Mouse (Mus musculus) embryonic facial prominence, embryonic 11.5 days (tissue): ENCODE data around the gene Slfn5. TPM values are rescaled to one million over a fixed set of nuclear protein-coding genes. Genes with fewer than 3 reads are reported as not detected.
"Not testable (repeated sequence)": the region's sequence is repeated elsewhere in the genome, so short reads cannot be mapped to it uniquely, and the experiment has no call there.

ENCODE experiments used
- ATAC-seq: fragments of 200-750 bp; cut with Nextera tagmentation; replicated peaks from 2 replicates; pipeline ENCODE4 v1.8.0; 2017; ENCODE audit warnings: low read depth; ENCODE audit not compliant: insufficient number of reproducible peaks, low FRiP score, low TSS enrichment
- DNase-seq: peaks from one replicate; pipeline ENCODE4 v3.0.0-alpha.2; 2015; ENCODE audit warnings: low spot score
- H3K27ac ChIP-seq: fragments of 300-500 bp; sonication (generic); replicated peaks from 2 replicates; pipeline ENCODE4 v1.5.1; 2014; ENCODE audit warnings: mild to moderate bottlenecking, low read depth, low read length, control low read depth
- H3K27me3 ChIP-seq: fragments of 300-500 bp; sonication (generic); 2 replicates; pipeline ENCODE4 v1.6.1; 2014; ENCODE audit warnings: mild to moderate bottlenecking, low read length, moderate library complexity, mixed read lengths; ENCODE audit not compliant: control insufficient read depth, insufficient read depth
- H3K36me3 ChIP-seq: fragments of 300-500 bp; sonication (generic); replicated peaks from 2 replicates; pipeline ENCODE4 v1.6.1; 2014; ENCODE audit warnings: low read depth, mild to moderate bottlenecking, low read length, moderate library complexity, mixed read lengths; ENCODE audit not compliant: control insufficient read depth, insufficient read depth
- H3K4me1 ChIP-seq: fragments of 300-500 bp; sonication (generic); 2 replicates; pipeline ENCODE4 v1.6.1; 2014; ENCODE audit warnings: low read length, mixed read lengths; ENCODE audit not compliant: control insufficient read depth, insufficient read depth
- H3K4me2 ChIP-seq: fragments of 300-500 bp; sonication (generic); 2 replicates; pipeline ENCODE4 v1.6.1; 2014; ENCODE audit warnings: low read depth, mild to moderate bottlenecking, control low read depth, low read length, moderate library complexity
- H3K4me3 ChIP-seq: fragments of 300-500 bp; sonication (generic); 2 replicates; pipeline ENCODE4 v1.5.1; 2014; ENCODE audit warnings: low read depth, low read length, control low read depth
- H3K9ac ChIP-seq: fragments of 300-500 bp; sonication (generic); replicated peaks from 2 replicates; pipeline ENCODE4 v1.6.1; 2014; ENCODE audit warnings: mild to moderate bottlenecking, control low read depth, low read length
- H3K9me3 ChIP-seq: fragments of 300-500 bp; sonication (generic); replicated peaks from 2 replicates; pipeline ENCODE4 v1.6.1; 2016; ENCODE audit warnings: mild to moderate bottlenecking, low read length, inconsistent platforms, mixed read lengths; ENCODE audit not compliant: control insufficient read depth
- WGBS: fragments of 180-500 bp; shearing (Covaris S2); extraction: QIAGEN DNeasy Blood & Tissue Kit; methylation state at CpG from one replicate; pipeline ENCODE4 v1.1.7; 2014; 5-methylcytosine and 5-hydroxymethylcytosine counted together
- polyA plus RNA-seq: library from polyadenylated mRNA; unstranded; fragments of >200 nt; fragmentation: Nextera tagmentation; extraction: Ambion mirVana; gene quantifications from 2 replicates; pipeline ENCODE4 v1.2.1, GENCODE M21; 2014

Gene Slfn5
- polyA plus RNA-seq, 1 experiment from 2014 or later = 0.90 TPM

GRCm38 (mm10) chr11:82931161-82931560 is 20.0 kb upstream of the Slfn5 start:
- H3K9ac ChIP-seq = 0 out of 2 replicates have a peak overlapping the region, but pooled peaks have one; percentile 2
- 1% methylated on average over 56 of the region's 63 CpGs for WGBS
- H3K4me2 ChIP-seq = peak overlapping the region; percentile 82
- not testable (repeated sequence) for H3K27ac ChIP-seq, ATAC-seq, H3K36me3 ChIP-seq, H3K9me3 ChIP-seq, H3K4me1 ChIP-seq, DNase-seq
- peaks cover 40% of the 10 kb centered on the region for H3K27me3 ChIP-seq
- H3K4me3 ChIP-seq = peak overlapping the region; percentile 46

GRCm38 (mm10) chr11:82931671-82932450 is 19.3 kb upstream of the Slfn5 start:
- peak overlapping the region; percentile 82 for H3K4me2 ChIP-seq
- H3K4me3 ChIP-seq = peak overlapping the region; percentile 46
- peaks cover 45% of the 10 kb centered on the region for H3K27me3 ChIP-seq
- ATAC-seq, H3K9me3 ChIP-seq, DNase-seq, H3K27ac ChIP-seq, H3K4me1 ChIP-seq, H3K36me3 ChIP-seq: not testable (repeated sequence)
- WGBS = under 1% methylated on average over 99 of the region's 119 CpGs
- peak overlapping the region; percentile 2; the same call in 1 of the 2 replicates for H3K9ac ChIP-seq

- Histone ChIP-seq H3K4me3 (peak overlapping the region; percentile 46), H3K9ac (0 out of 2 replicates have a peak overlapping the region, but pooled peaks have one; percentile 8), H3K9me3 (no peaks in the 10 kb centered on the region), H3K27ac (no peak overlapping the region), H3K4me2 (peak overlapping the region; percentile 82), H3K4me1 (no peaks in the 10 kb centered on the region), H3K36me3 (no peaks in the 10 kb centered on the region), H3K27me3 (peaks cover 42% of the 10 kb centered on the region)
- DNase-seq = no peak
- WGBS = 1% methylated on average over 28 of the region's 29 CpGs
- no peak for ATAC-seq
These were observed 18.0 kb upstream of the Slfn5 start for GRCm38 (mm10) chr11:82933186-82933585.

- Histone ChIP-seq H3K27ac (no peak overlapping the region), H3K9me3 (no peaks in the 10 kb centered on the region), H3K4me2 (no peak overlapping the region), H3K9ac (no peak overlapping the region), H3K36me3 (no peaks in the 10 kb centered on the region), H3K4me1 (no peaks in the 10 kb centered on the region), H3K27me3 (no peaks in the 10 kb centered on the region), H3K4me3 (no peak overlapping the region)
- DNase-seq (peak; percentile 36), ATAC-seq (no peak)
- WGBS = 37% methylated on average over 6 of the region's 6 CpGs
These were observed 7.8 kb upstream of the Slfn5 start for GRCm38 (mm10) chr11:82943336-82943735.

GRCm38 (mm10) chr11:82945636-82946035 is 5.5 kb upstream of the Slfn5 start:
- 71% methylated on average over 2 of the region's 2 CpGs for WGBS
- H3K4me3 ChIP-seq = no peak overlapping the region
- H3K4me2 ChIP-seq = no peak overlapping the region
- no peak overlapping the region for H3K9ac ChIP-seq
- no peaks in the 10 kb centered on the region for H3K9me3 ChIP-seq
- H3K36me3 ChIP-seq = no peaks in the 10 kb centered on the region
- no peaks in the 10 kb centered on the region for H3K4me1 ChIP-seq
- DNase-seq (no peak), ATAC-seq (no peak)
- H3K27ac ChIP-seq = no peak overlapping the region
- H3K27me3 ChIP-seq = peaks cover 3% of the 10 kb centered on the region

GRCm38 (mm10) chr11:82947457-82947856 is 3.7 kb upstream of the Slfn5 start:
- 48% methylated on average over 4 of the region's 4 CpGs for WGBS
- H3K36me3 ChIP-seq = no peaks in the 10 kb centered on the region
- H3K9ac ChIP-seq = no peak overlapping the region
- no peak overlapping the region for H3K27ac ChIP-seq
- ATAC-seq (no peak), DNase-seq (no peak)
- peaks cover 20% of the 10 kb centered on the region for H3K27me3 ChIP-seq
- no peaks in the 10 kb centered on the region for H3K9me3 ChIP-seq
- no peak overlapping the region for H3K4me2 ChIP-seq
- 0 out of 2 replicates have a peak, but pooled peaks cover 2% of the 10 kb centered on the region for H3K4me1 ChIP-seq
- H3K4me3 ChIP-seq = no peak overlapping the region

- DNase-seq (no peak), ATAC-seq (no peak)
- no peak overlapping the region for H3K9ac ChIP-seq
- no peak overlapping the region for H3K27ac ChIP-seq
- peaks cover 28% of the 10 kb centered on the region for H3K27me3 ChIP-seq
- H3K4me2 ChIP-seq = no peak overlapping the region
- no peaks in the 10 kb centered on the region for H3K9me3 ChIP-seq
- 0 out of 2 replicates have a peak, but pooled peaks cover 2% of the 10 kb centered on the region for H3K4me1 ChIP-seq
- H3K4me3 ChIP-seq = no peak overlapping the region
- 86% methylated on average over 9 of the region's 9 CpGs for WGBS
- no peaks in the 10 kb centered on the region for H3K36me3 ChIP-seq
These were observed 2.1 kb upstream of the Slfn5 start for GRCm38 (mm10) chr11:82949036-82949435.

- WGBS = 11% methylated on average over 28 of the region's 28 CpGs
- ATAC-seq = no peak
- Histone ChIP-seq H3K9ac (no peak overlapping the region), H3K4me1 (0 out of 2 replicates have a peak, but pooled peaks cover 2% of the 10 kb centered on the region), H3K36me3 (no peaks in the 10 kb centered on the region), H3K4me3 (no peak overlapping the region), H3K4me2 (0 out of 2 replicates have a peak overlapping the region, but pooled peaks have one; percentile 7), H3K9me3 (no peaks in the 10 kb centered on the region), H3K27me3 (peaks cover 28% of the 10 kb centered on the region), H3K27ac (no peak overlapping the region)
- DNase-seq = no peak
These were observed 889 bp downstream of the Slfn5 start for GRCm38 (mm10) chr11:82951865-82952611.
